Mouse (Mus musculus) gastrocnemius, postnatal 36 days (tissue): ENCODE data around the gene Calhm3. TPM values are rescaled to one million over a fixed set of nuclear protein-coding genes. Genes with fewer than 3 reads are reported as not detected.

Experiments used
- DNase-seq, 2 experiments: peaks; one replicate each; pipeline ENCODE4 v3.0.0; 2022
- intact Hi-C: fragments of 180-260 bp; cut with DNase I; formaldehyde crosslinking; loops from one replicate; pipeline ENCODE4 v1.15.1; 2025
- total RNA-seq, 2 experiments: library from RNA; stranded (reverse); gene quantifications; 2 replicates each; pipeline ENCODE4 v1.2.3; 2021

Gene Calhm3
- total RNA-seq, 2 experiments from 2014 or later: not detected

GRCm38 (mm10) chr19:47128835-47129234 lies 28.7 kb downstream of the Calhm3 start:
- intact Hi-C loops: loop anchor here (5.0 kb wide), 1 partner anchor 128 kb away; no protein-coding TSS in a partner anchor
- DNase-seq: no peak

- no peak for DNase-seq
- intact Hi-C loops: loop anchor here (5.0 kb wide), 1 partner anchor 129 kb away; no protein-coding TSS in a partner anchor
Measured at GRCm38 (mm10) chr19:47128164-47128563, 29.4 kb downstream of the Calhm3 start.

- DNase-seq: no peak
Measured at GRCm38 (mm10) chr19:47122802-47123201, 34.8 kb downstream of the Calhm3 start.

GRCm38 (mm10) chr19:47121054-47121453 lies 36.5 kb downstream of the Calhm3 start:
- intact Hi-C loops: no loop called here
- no peak for DNase-seq

More at GRCm38 (mm10) chr19:47122802-47123201, 34.8 kb downstream of the Calhm3 start:
- intact Hi-C loops: loop anchor here (1.0 kb wide), 1 partner anchor 43 kb away; no protein-coding TSS in a partner anchor

- intact Hi-C loops: no loop called here
- no peak for DNase-seq
Measured at GRCm38 (mm10) chr19:47118634-47119033, 38.9 kb downstream of the Calhm3 start.

GRCm38 (mm10) chr19:47104641-47105271 lies 52.8 kb downstream of the Calhm3 start:
- intact Hi-C loops: no loop called here
- DNase-seq: no peak

Other genes starting within 250 kb of the Calhm3 start
- gene Ina, start 143.1 kb downstream of the Calhm3 start, total RNA-seq: not detected
- gene Nt5c2, start 142.6 kb downstream of the Calhm3 start, total RNA-seq: 10 to 100 TPM in 1 of 2 experiments, 1 to 10 TPM in 1; 6.3 to 10.2 TPM
- 1 to 10 TPM; 3.4 to 4.1 TPM for gene Pcgf6, start 106.9 kb downstream of the Calhm3 start, total RNA-seq
- gene Taf5, start 90.0 kb downstream of the Calhm3 start, total RNA-seq: 1 to 10 TPM; 2.1 to 2.8 TPM
- 1,000 to 10,000 TPM; 1,041 to 1,197 TPM for gene Usmg5, start 67.1 kb downstream of the Calhm3 start, total RNA-seq
- gene Pdcd11, start 67.0 kb downstream of the Calhm3 start, total RNA-seq: 1 to 10 TPM; 6.4 to 8.0 TPM
- gene Calhm2, start 19.5 kb downstream of the Calhm3 start, total RNA-seq: 1 to 10 TPM; 1.4 to 2.4 TPM
- not detected for gene Calhm1, start 13.5 kb downstream of the Calhm3 start, total RNA-seq
- gene Neurl1a, start 21.1 kb upstream of the Calhm3 start, total RNA-seq: 100 to 1,000 TPM; 116 to 129 TPM